Mouse (Mus musculus) erythroid progenitor cell, adult 5-6 weeks (primary cell): ENCODE measurements at regions not wholly inside any gene's neighbourhood (a gene's known extent, or its start where the extent isn't known, plus 50 kb on each side); places are given as distances from the start of the nearest gene placed in this dataset.

ENCODE experiments used
- ATAC-seq: replicated peaks from 2 replicates; pipeline ENCODE4 v1.8.0; 2016; ENCODE audit warnings: moderate number of reproducible peaks, mild to moderate bottlenecking, moderate TSS enrichment, inconsistent platforms; ENCODE audit not compliant: poor library complexity, low FRiP score, severe bottlenecking

- ATAC-seq: no peak
Measured at GRCm38 (mm10) chr12:92723022-92723421, 874.1 kb upstream of the Sel1l start.

GRCm38 (mm10) chr12:92713415-92713814 is 864.5 kb upstream of the Sel1l start:
- ATAC-seq: no peak

- no peak for ATAC-seq
Measured at GRCm38 (mm10) chr12:92708466-92708865, 859.5 kb upstream of the Sel1l start.

GRCm38 (mm10) chr12:92703731-92704130 is 854.8 kb upstream of the Sel1l start:
- ATAC-seq: no peak

GRCm38 (mm10) chr12:92692956-92693355 is 844.0 kb upstream of the Sel1l start:
- no peak for ATAC-seq

GRCm38 (mm10) chr12:92672396-92672795 is 823.4 kb upstream of the Sel1l start:
- no peak for ATAC-seq

DNA sequence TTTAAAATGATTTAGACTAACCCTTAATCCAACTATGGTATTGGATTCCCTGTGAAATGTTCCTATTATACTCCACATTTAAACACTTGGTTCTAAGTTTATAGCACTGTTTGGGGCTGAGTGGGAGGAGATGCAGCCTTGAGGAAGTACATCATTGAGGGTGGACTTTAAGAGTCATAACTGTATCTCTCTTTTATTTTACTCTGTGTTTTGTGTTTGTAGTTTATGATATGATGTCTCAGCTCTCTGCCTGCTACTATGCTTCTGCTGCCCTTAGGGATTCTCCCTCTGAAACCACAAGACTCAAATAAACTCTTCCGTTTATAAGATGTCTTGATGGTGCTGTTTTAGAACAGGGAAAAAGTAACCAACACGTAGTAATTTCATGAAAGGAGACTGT is 797.7 kb upstream of the Sel1l start:
- ATAC-seq: no peak

DNA sequence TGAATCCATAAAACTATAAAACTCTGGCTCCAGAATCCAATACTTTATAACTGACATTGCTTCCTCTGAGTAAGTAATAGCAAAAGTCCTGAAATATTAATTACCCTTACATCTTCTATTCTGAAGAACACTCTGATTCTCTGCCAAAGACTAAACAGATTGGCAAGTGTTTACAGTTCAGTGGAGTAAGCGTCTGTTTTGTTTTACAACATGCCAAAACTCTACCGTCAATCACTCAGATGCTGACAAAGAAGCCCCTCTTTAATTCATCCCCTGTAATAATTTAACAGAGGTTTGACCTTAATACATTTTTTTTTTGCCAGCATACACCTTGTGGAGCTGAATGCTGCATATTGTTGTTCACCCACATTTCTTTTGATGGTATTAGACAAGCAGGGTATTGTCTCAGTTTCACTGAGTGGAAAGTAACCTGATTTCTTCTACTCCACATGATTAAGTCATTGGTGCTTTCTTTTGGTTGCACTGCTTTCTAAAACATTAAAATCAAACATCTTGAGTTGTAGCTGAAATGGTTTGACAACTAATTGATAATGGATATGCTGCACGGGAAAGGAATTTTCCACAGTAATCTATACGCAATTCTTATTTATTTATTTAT is 796.2 kb upstream of the Sel1l start:
- no peak for ATAC-seq

GRCm38 (mm10) chr12:92619120-92619519 is 770.2 kb upstream of the Sel1l start:
- no peak for ATAC-seq

- ATAC-seq: no peak
Measured at GRCm38 (mm10) chr12:92618519-92618918, 769.6 kb upstream of the Sel1l start.

DNA sequence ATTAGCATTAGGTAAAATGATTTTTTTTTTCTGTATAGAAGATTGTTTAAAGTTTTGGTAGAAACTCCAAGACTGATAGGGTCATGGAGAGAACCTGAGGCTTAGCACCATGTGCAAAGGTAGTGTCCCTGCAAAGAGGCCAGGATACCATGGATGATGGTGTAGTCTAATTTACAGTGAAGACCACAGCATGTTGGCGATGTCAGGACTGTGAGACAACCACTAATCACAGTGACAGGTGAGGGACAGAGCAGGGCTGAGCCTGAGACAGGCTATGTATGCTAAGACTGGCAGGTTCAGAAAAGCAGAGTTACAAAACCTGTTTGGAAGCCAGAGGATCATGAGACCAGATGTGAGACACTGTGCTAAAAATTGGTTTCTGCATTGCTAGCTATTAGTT is 752.7 kb upstream of the Sel1l start:
- ATAC-seq: no peak

DNA sequence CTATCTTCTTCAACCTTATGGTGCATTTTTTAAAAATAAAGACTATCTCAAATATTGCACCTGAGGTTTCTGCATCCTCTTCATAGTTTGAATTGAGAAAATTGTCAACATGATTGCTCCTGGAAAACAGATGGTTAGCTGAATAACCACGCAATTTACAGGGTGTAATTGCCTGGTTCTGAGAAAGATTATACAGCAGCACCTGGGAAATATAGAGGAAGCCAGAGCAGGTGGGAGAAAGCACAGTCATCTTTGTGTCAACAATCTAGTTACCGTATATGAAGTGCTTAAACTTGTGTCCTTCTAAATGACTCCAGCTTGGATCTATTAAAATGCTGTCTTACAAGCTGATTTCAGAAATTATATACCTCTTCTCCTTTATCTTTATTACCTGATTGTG is 740.8 kb upstream of the Sel1l start:
- ATAC-seq: no peak

DNA sequence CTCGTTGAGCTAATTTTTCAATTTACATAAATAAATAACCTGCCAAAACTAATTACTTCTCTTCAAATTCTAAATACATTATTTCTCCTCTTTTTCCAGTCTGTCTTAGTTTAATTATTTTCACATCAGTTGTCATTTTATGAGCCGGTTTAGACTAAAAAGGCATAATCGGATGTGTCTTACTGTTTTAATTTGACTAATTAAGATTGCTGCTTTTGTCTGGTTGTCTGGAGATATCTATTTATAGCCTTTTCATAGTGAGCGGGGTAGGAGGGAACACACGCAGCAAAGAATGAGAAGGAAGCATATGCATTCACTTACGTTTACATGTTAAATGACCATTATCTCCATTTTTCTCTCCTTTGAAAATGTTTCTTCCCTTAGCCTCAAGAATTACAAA is 740.3 kb upstream of the Sel1l start:
- ATAC-seq: no peak

DNA sequence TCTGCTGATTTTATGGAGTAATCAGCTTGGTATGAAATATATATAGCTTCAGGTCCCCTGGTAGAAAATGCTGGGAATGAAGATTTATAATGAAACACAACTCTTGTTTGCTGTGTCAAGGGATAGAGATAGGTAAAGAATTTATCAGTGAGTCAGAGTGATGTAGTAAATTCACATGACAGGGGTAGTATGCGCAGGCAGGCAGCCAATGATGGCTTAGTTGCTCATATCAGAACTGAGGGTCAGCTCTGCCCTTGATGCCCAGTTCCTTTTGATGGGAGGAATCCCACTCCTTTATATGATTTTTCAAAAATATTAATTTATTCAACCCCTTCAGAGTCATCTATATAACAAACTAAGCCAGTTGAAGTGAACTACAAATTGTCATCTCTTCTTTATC is 729.6 kb upstream of the Sel1l start:
- ATAC-seq: no peak
